Mouse (Mus musculus) CH12.LX (cell line): ENCODE measurements around the gene Pakap. TPM values are rescaled to one million over a fixed set of nuclear protein-coding genes. Genes with fewer than 3 reads are reported as not detected.

Experiments
- DNase-seq: peaks from one replicate; pipeline ENCODE4 v3.0.0-alpha.2; 2013; ENCODE audit errors: extremely low read depth
- H3K27ac ChIP-seq: 2 replicates; pipeline ENCODE4 v1.5.1; 2012; ENCODE audit warnings: low read depth, mild to moderate bottlenecking, control low read depth, moderate library complexity; ENCODE audit not compliant: insufficient read depth
- H3K27me3 ChIP-seq: replicated peaks from 2 replicates; pipeline ENCODE3; 2012; ENCODE audit warnings: inconsistent platforms
- H3K36me3 ChIP-seq, 2 experiments: replicated peaks in 1 of 2; 2 replicates each; pipeline versions ENCODE3 to v1.6.1; 2012; ENCODE audit warnings: inconsistent platforms in 1 of 2, low read length in 1 of 2, mild to moderate bottlenecking in 1 of 2, mixed read lengths in 1 of 2, moderate library complexity in 1 of 2; ENCODE audit not compliant: control insufficient read depth in 1 of 2, insufficient read depth in 1 of 2
- H3K4me1 ChIP-seq, 2 experiments: 2 replicates each; pipeline ENCODE4 v1.6.1; 2012; ENCODE audit warnings: inconsistent platforms in 1 of 2, moderate library complexity in 1 of 2; ENCODE audit not compliant: insufficient read depth in 2 of 2, control insufficient read depth in 1 of 2
- H3K4me2 ChIP-seq: 2 replicates; pipeline ENCODE4 v1.6.1; 2012; ENCODE audit warnings: low read depth, mild to moderate bottlenecking, control low read depth; ENCODE audit not compliant: poor library complexity, insufficient read depth, severe bottlenecking
- H3K4me3 ChIP-seq, 3 experiments: fragments of 150-350 bp in 1 of 3; sonication (generic) in 1 of 3; replicated peaks in 1 of 3; 2 replicates each; pipeline versions ENCODE3 to v1.5.1; 2011 to 2012; ENCODE audit warnings: low read depth in 2 of 3, low read length in 2 of 3, mild to moderate bottlenecking in 2 of 3, moderate library complexity in 2 of 3, control low read depth in 1 of 3, improper control_type of control experiment in 1 of 3, inconsistent platforms in 1 of 3, mixed read lengths in 1 of 3; ENCODE audit not compliant: poor library complexity in 1 of 3
- H3K79me2 ChIP-seq: replicated peaks from 2 replicates; pipeline ENCODE4 v1.6.1; 2012; ENCODE audit warnings: mild to moderate bottlenecking, moderate library complexity; ENCODE audit not compliant: control insufficient read depth, poor library complexity, insufficient read depth, severe bottlenecking; ENCODE audit errors: extremely low read depth
- H3K9ac ChIP-seq: 2 replicates; pipeline ENCODE4 v1.6.1; 2012; ENCODE audit warnings: low read depth, mild to moderate bottlenecking, control low read depth, moderate library complexity; ENCODE audit not compliant: insufficient read depth
- H3K9me3 ChIP-seq: replicated peaks from 2 replicates; pipeline ENCODE3; 2012; ENCODE audit warnings: low read length, inconsistent platforms, mixed read lengths
- BHLHE40 ChIP-seq: IDR thresholded peaks from 2 replicates; pipeline ENCODE4 v1.6.1; 2011; ENCODE audit warnings: mild to moderate bottlenecking, low read depth, low read length, improper control_type of control experiment
- CHD1 ChIP-seq: IDR thresholded peaks from 2 replicates; pipeline ENCODE4 v1.6.1; 2012; ENCODE audit warnings: low read depth, low read length, improper control_type of control experiment, inconsistent platforms
- CTCF ChIP-seq, 2 experiments: IDR thresholded peaks in 1 of 2; conservative IDR thresholded peaks in 1 of 2; 2 replicates each; pipeline ENCODE4 v1.5.1; 2011 to 2012; ENCODE audit warnings: low read depth in 2 of 2, low read length in 2 of 2, improper control_type of control experiment in 1 of 2, inconsistent platforms in 1 of 2, mild to moderate bottlenecking in 1 of 2, moderate library complexity in 1 of 2
- E2F4 ChIP-seq: IDR thresholded peaks from 2 replicates; pipeline ENCODE4 v1.6.1; 2011; ENCODE audit warnings: low read depth, low read length, improper control_type of control experiment; ENCODE audit not compliant: insufficient replicate concordance
- ELF1 ChIP-seq: IDR thresholded peaks from 2 replicates; pipeline ENCODE4 v1.6.1; 2014; ENCODE audit warnings: low read depth, mild to moderate bottlenecking, inconsistent platforms, low read length, improper control_type of control experiment
- EP300 ChIP-seq: IDR thresholded peaks from 2 replicates; pipeline ENCODE4 v1.6.1; 2011; ENCODE audit warnings: low read length, improper control_type of control experiment
- ETS1 ChIP-seq: conservative IDR thresholded peaks from 2 replicates; pipeline ENCODE4 v1.6.1; 2012; ENCODE audit warnings: low read depth, mild to moderate bottlenecking, inconsistent platforms, low read length, improper control_type of control experiment, moderate library complexity
- HCFC1 ChIP-seq: IDR thresholded peaks from 2 replicates; pipeline ENCODE4 v1.6.1; 2012; ENCODE audit warnings: low read depth, mild to moderate bottlenecking, inconsistent platforms, low read length, improper control_type of control experiment
- IRF4 ChIP-seq: IDR thresholded peaks from 2 replicates; pipeline ENCODE4 v1.6.1; 2014; ENCODE audit warnings: low read depth, mild to moderate bottlenecking, inconsistent platforms, low read length, improper control_type of control experiment
- KAT2A ChIP-seq: IDR thresholded peaks from 2 replicates; pipeline ENCODE4 v1.6.1; 2012; ENCODE audit warnings: low read length, improper control_type of control experiment, inconsistent platforms; ENCODE audit not compliant: insufficient replicate concordance
- MAZ ChIP-seq: IDR thresholded peaks from 2 replicates; pipeline ENCODE4 v1.6.1; 2012; ENCODE audit warnings: low read depth, mild to moderate bottlenecking, inconsistent platforms, low read length, improper control_type of control experiment, moderate library complexity
- MEF2A ChIP-seq: IDR thresholded peaks from 2 replicates; pipeline ENCODE4 v1.6.1; 2014; ENCODE audit warnings: low read depth, mild to moderate bottlenecking, inconsistent platforms, low read length, improper control_type of control experiment, borderline replicate concordance
- MXI1 ChIP-seq: IDR thresholded peaks from 2 replicates; pipeline ENCODE4 v1.6.1; 2011; ENCODE audit warnings: mild to moderate bottlenecking, low read depth, low read length, improper control_type of control experiment
- MYC ChIP-seq: IDR thresholded peaks from 2 replicates; pipeline ENCODE4 v1.6.1; 2011; ENCODE audit warnings: low read depth, mild to moderate bottlenecking, improper control_type of control experiment, low read length
- PAX5 ChIP-seq: IDR thresholded peaks from 2 replicates; pipeline ENCODE4 v1.6.1; 2012; ENCODE audit warnings: low read length, inconsistent platforms, mixed read lengths
- POLR2AphosphoS2 ChIP-seq: IDR thresholded peaks from 2 replicates; pipeline ENCODE4 v1.6.1; 2011; ENCODE audit warnings: low read depth, low read length, improper control_type of control experiment
- RAD21 ChIP-seq: IDR thresholded peaks from 2 replicates; pipeline ENCODE4 v1.6.1; 2011; ENCODE audit warnings: low read depth, mild to moderate bottlenecking, low read length, improper control_type of control experiment, moderate library complexity
- RCOR1 ChIP-seq: conservative IDR thresholded peaks from 2 replicates; pipeline ENCODE4 v1.6.1; 2012; ENCODE audit warnings: low read depth, mild to moderate bottlenecking, inconsistent platforms, low read length, improper control_type of control experiment
- TCF12 ChIP-seq: IDR thresholded peaks from 2 replicates; pipeline ENCODE4 v1.6.1; 2014; ENCODE audit warnings: low read depth, mild to moderate bottlenecking, inconsistent platforms, low read length, improper control_type of control experiment
- UBTF ChIP-seq: IDR thresholded peaks from 2 replicates; pipeline ENCODE4 v1.6.1; 2012; ENCODE audit warnings: low read depth, mild to moderate bottlenecking, inconsistent platforms, low read length, improper control_type of control experiment, moderate library complexity
- ZC3H11A ChIP-seq: IDR thresholded peaks from 2 replicates; pipeline ENCODE4 v1.6.1; 2012; ENCODE audit warnings: low read depth, mild to moderate bottlenecking, inconsistent platforms, low read length, improper control_type of control experiment
- ZMIZ1 ChIP-seq: IDR thresholded peaks from 2 replicates; pipeline ENCODE4 v1.6.1; 2012; ENCODE audit warnings: low read depth, mild to moderate bottlenecking, inconsistent platforms, low read length, improper control_type of control experiment
- dilution Hi-C: fragments of 300-500 bp; cut with MboI; formaldehyde crosslinking; loops from 2 replicates; pipeline ENCODE4 v1.14.3; 2020; ENCODE audit warnings: low sequenced_read_pairs; ENCODE audit not compliant: extremely low pct_unique_long_range_greater_than_20kb, extremely low pct_ligation_motif_present
- in situ Hi-C: fragments of 300-500 bp; cut with MboI; formaldehyde crosslinking; loops from 3 replicates; pipeline ENCODE4 v1.14.3; 2019; ENCODE audit warnings: low sequenced_read_pairs, low pct_ligation_motif_present, low pct_unique_long_range_greater_than_20kb, mixed read lengths
- polyA plus RNA-seq: library from polyadenylated mRNA; unstranded; fragments of >175 nt; gene quantifications from 2 replicates; pipeline ENCODE4 v1.2.1, GENCODE M21; 2012; ENCODE audit warnings: low read depth; ENCODE audit not compliant: insufficient read length
- total RNA-seq, 2 experiments: library from RNA; depleted of rRNA; stranded (reverse); fragments of 300-350 nt in 1 of 2; fragments of >200 nt in 1 of 2; gene quantifications; 2 replicates each; pipeline ENCODE4 v1.2.3; 2012 to 2014

The Pakap gene
- total and polyA plus RNA-seq, 3 experiments: 0.08 to 0.14 TPM; not detected in 1

DNA sequence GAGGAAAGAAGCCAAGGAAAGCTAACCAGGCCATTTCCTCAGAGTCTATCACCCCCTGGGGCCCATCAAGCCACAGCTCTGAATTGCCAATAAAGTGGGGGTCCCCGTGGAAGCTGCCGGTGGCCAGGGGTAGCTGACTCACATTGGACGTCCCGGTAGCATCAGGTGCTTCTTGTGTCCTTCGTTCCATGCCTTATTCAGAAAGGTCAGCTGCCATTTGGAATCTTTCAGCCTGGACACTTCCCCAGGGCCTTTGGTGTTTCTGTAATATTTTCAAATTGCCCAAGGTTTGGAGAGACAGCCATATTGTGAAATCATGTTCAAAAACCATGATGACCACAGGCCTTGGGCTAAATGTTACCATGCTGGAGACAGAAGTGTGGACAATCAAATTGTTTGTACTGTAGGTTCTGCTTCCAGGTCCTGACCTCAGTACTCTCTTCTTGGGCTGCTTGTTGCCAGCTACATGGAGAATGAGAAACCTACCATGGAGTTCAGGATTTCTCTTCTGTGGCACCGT lies 17.4 kb downstream of the Pakap start:
- Histone ChIP-seq H3K9me3 (no peaks in the 10 kb centered on the region), H3K79me2 (no peaks in the 10 kb centered on the region), H3K9ac (no peak overlapping the region), H3K27me3 (no peaks in the 10 kb centered on the region), H3K27ac (no peak overlapping the region), H3K4me2 (no peak overlapping the region), H3K36me3 (no peaks in the 10 kb centered on the region), H3K4me3 (no peak overlapping the region), H3K4me1 (no peaks in the 10 kb centered on the region)
- no peak for TF ChIP-seq EP300
- no peak for TF ChIP-seq CHD1
- no peak for TF ChIP-seq ELF1
- no peak for TF ChIP-seq ZC3H11A
- TF ChIP-seq BHLHE40: no peak
- no peak for TF ChIP-seq MEF2A
- TF ChIP-seq MAZ: no peak
- no peak for TF ChIP-seq ZMIZ1
- TF ChIP-seq HCFC1: no peak
- no peak for TF ChIP-seq TCF12
- TF ChIP-seq CTCF (conservative IDR thresholded peaks at IDR 0.05 in 1 of 2, IDR thresholded peaks at IDR 0.05 in 1 of 2; ENCODE audit: low read depth in 2 of 2, low read length in 2 of 2): no peak
- no peak for DNase-seq
- dilution Hi-C loops (no loop called here), in situ Hi-C loops (no loop called here)

DNA sequence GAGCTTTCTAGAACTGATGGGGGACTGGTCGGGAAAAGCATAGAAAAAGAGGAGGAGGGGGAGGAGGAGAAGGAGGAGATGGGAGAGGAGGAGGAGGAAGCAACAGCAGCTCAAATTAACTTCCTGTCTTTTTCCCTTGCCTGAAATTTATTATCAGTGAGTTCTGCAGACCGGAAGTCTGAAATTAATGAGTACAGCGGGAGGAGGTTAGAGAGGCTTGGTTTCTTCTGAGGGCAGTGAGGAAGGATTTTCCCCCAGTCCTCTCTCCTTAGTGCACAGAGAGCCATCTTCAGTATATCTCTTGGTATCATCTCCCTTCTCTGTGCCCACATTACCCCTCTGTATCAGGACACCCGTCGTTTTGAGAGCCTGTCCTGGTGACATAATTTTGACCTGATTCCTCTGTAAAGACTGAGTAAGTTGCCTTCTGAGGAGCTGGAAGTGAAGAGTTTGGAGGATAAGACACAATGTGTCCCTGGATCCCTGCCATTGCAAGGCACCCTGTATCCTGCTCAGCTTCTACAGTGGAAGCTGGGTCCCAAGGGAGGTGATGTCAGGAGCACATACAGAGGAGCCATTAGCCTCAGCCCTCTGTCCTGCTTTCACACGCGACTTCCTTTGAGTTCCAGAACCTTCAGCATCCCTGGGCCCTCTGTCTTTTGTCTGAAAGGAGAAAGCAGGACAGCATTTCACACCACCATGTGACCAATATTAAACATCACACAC lies 19.1 kb downstream of the Pakap start:
- DNase-seq: no peak
- no peak for TF ChIP-seq CTCF (conservative IDR thresholded peaks at IDR 0.05 in 1 of 2, IDR thresholded peaks at IDR 0.05 in 1 of 2; ENCODE audit: low read depth in 2 of 2, low read length in 2 of 2)
- TF ChIP-seq ZMIZ1: no peak
- TF ChIP-seq RAD21: no peak
- TF ChIP-seq RCOR1: no peak
- no peak for TF ChIP-seq ETS1
- no peak for TF ChIP-seq POLR2AphosphoS2
- no peak for TF ChIP-seq MYC
- no peak for TF ChIP-seq KAT2A
- TF ChIP-seq UBTF: no peak
- no peak for TF ChIP-seq E2F4
- no peak for TF ChIP-seq MXI1
- no peak for TF ChIP-seq IRF4
- TF ChIP-seq PAX5: no peak
- no peaks in the 10 kb centered on the region for H3K9me3 ChIP-seq
- H3K4me1 ChIP-seq: no peaks in the 10 kb centered on the region
- no peak overlapping the region for H3K27ac ChIP-seq
- no peaks in the 10 kb centered on the region for H3K79me2 ChIP-seq
- no peaks in the 10 kb centered on the region for H3K36me3 ChIP-seq
- in situ Hi-C loops (no loop called here), dilution Hi-C loops (no loop called here)
- no peak overlapping the region for H3K4me3 ChIP-seq
- H3K4me2 ChIP-seq: no peak overlapping the region
- H3K9ac ChIP-seq: no peak overlapping the region
- no peaks in the 10 kb centered on the region for H3K27me3 ChIP-seq
